Mouse (Mus musculus) stomach, postnatal 0 days (tissue): Measurements from ENCODE around the gene Phactr1.

Source experiments
- CTCF ChIP-seq: IDR thresholded peaks from 2 replicates; pipeline ENCODE4 v1.5.1; 2016; ENCODE audit warnings: antibody characterized with exemption, low read depth, mild to moderate bottlenecking, moderate library complexity
- EP300 ChIP-seq: optimal IDR thresholded peaks from 2 replicates; pipeline ENCODE3; 2016; ENCODE audit warnings: antibody characterized with exemption

GRCm38 (mm10) chr13:42724011-42724410 lies 43.6 kb downstream of the Phactr1 start:
- TF ChIP-seq EP300, result no peak
- TF ChIP-seq CTCF, result no peak
